Mouse (Mus musculus) gastrocnemius, postnatal 14 days (tissue): Measurements from ENCODE around the gene Apoe. TPM values are rescaled to one million over a fixed set of nuclear protein-coding genes. Genes with fewer than 3 reads are reported as not detected.
"Not testable (repeated sequence)": the region's sequence is repeated elsewhere in the genome, so short reads cannot be mapped to it uniquely, and the experiment has no call there.

Source experiments
- DNase-seq: peaks from one replicate; pipeline ENCODE4 v3.0.0; 2021; ENCODE audit warnings: mixed read lengths
- intact Hi-C: fragments of 180-260 bp; cut with DNase I; formaldehyde crosslinking; loops from one replicate; pipeline ENCODE4 v1.15.1; 2025; ENCODE audit warnings: low total_unique reads
- total RNA-seq, 2 experiments: library from RNA; stranded (reverse); gene quantifications; 2 replicates each; pipeline ENCODE4 v1.2.3; 2021

Gene Apoe
- total RNA-seq, 2 experiments from 2014 or later, result 56.6 to 84.2 TPM

DNA sequence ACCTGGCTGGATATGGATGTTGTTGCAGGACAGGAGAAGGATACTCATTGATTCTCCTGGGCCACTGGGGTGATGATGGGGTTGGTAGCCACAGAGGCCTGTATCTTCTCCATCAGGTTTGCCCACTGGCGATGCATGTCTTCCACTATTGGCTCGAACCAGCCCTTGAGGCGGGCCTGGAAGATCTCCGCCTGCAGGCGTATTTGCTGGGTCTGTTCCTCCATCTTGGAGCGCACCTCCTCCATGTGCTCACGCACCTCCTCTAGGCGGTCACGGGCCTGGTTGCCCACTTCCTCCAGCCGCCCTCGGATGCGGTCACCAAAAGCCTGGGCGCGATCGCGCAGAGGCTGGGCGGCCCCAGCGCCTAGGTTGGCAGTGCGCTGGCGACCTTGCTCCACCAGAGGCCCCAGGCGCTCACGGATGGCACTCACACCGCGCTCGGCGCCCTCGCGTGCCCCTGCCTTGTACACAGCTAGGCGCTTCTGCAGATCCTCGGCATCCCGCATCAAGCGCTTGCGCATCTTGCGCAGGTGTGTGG is 2.6 kb downstream of the Apoe start:
- intact Hi-C loops, result no loop called here
- no peak for DNase-seq

DNA sequence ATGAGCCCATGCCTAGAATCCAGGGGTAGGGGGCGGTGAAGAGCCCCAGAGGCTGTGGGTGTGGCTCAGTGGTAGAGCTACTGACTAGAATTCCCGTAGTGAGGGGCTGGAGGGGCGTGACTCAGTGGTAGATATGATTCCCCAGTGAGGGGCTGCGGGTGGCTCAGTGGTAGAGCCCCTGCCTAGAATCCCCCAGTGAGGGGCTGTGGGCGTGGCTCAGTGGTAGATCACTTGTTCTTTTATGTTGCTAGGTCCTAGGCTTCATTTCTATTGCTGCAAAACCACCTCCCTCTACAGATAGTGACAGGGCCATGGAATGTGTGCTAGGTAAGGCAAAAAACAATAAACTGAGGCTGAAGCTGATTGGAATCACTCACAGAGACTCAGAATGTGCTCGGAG is 3.1 kb downstream of the Apoe start:
- intact Hi-C loops, result no loop called here
- no peak for DNase-seq

DNA sequence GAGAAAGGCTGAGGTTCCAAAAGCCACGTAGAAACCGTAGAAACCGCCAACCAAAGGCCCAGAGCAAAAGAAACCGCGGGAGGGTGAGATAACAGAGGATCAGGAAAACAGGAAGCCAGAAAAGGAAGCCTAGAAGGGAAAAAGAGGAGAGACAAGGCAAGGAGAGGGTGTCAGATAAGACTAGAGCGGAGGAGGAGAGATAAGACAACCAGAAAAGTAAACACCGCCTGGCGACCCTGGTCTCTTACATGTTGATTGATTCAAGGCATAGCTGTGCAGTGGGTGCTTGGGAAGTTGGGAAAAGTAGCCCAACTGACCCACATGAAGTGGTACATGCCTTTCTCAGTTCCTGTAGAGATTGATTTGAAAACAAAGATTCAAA is 3.8 kb downstream of the Apoe start:
- no peak for DNase-seq
- intact Hi-C loops, result no loop called here

DNA sequence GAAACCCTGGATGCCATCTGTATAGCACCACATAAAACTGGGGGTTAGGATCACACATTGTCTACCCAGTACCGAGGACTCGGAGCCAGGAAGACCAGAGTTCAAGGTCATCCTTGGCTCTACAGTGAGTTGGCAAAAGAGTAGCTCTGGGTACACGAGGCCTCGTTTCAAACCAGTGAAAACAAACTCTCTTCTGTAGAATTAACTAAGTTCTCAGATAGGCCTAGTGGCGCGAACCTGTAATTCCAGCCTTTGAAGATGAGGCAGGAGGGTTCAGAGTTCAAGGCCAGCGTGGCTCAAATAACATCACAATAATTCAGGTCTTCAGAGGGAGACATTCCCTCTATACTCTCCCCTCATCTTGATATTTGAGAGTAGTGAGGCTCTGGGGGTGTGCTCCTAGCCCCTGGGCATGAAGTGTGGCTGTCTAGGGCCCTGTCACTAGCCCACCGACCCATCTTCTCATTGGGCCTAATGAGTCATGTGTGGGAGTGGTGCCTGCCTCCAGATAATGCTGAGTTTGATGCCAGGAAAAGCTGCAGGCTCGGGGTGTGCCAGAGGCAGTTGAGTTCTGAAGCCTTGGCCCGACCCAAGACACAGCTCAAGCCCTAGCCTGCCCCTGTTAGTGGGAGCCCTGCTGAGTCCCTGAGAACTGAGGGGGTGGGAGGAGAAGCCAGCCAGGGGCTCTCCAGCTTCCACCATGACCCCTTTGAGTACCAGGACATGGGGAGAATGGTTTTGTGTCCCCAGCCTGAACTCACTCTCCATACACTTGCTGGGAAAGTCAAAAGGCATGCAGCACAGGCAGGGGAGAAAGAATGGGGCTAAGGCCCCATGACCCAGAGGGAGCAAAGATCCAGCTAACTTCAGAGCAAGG is 4.4 kb downstream of the Apoe start:
- intact Hi-C loops, result no loop called here
- no peak for DNase-seq

DNA sequence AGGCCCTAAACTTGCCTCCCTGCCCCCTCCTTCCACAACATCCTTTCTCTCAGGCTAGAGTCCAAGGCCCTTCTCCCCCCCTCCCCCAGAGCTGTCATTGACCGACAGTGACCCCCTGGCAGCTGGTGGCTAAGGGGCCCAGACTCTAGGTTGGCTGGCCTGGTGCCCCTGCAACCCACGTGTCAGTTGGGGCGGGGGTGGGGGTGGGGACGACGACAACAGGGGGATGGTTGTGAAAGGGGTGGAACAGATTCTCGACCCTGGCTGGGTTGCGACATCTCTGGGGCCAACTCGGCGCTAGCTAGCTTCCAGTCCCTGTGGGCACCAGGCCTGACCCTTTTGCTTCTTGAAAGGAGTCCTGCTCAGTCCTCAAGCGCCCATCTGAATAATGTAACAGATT is 5.6 kb downstream of the Apoe start:
- peak; percentile 66 for DNase-seq
- intact Hi-C loops, result no loop called here

DNA sequence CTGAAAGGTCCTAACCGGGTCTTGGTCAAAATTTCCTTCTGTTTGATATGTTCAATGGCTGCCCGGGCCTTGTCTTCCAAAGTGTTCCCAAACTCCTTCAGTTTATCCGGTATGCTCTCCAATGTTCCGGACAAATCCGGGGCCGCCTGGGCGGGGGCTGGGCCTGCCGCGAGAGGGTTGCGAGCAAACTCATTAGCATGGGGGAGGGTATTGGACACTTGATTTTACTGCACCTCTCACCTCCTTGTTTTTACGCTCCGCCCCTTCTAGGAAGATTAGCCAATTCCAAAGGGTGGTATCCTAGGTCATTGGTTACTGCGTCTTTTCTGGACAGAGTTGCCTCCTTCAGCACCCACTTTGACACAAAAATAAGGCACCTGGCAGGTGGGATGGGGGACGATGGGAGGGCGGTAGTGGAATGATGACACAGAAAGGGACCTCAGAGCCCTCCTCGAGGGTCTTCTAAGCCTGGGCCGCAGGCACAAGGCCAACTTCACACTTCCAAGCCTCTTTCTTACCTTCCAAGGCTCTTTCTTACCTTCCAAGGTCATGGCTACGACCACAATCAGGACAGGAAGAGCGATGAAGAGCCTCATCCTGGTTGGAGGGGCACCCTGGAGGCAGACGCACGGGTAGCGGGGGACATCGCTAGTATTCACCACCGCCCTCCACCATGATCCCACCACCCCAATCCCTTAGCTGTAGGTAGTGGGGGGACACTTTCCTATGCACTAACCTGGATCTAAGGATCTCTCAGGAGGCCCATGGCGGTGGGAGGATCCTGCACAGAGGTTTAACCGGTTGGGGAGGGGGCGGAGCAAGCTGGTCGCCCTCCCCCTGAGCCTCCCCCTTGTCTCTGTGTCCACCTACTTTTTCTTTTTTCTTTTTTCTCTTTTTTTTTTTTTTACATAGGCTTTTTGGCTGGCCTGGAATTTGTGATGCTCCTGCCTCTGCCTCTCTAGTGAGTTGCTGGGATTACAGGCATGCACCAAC is 6.8 kb downstream of the Apoe start, which contains the start of gene Apoc1:
Apoc1 (minus strand) TSS at position 788 of the 993 bp plus-strand sequence.
- intact Hi-C loops, result no loop called here
- DNase-seq, result no peak

DNA sequence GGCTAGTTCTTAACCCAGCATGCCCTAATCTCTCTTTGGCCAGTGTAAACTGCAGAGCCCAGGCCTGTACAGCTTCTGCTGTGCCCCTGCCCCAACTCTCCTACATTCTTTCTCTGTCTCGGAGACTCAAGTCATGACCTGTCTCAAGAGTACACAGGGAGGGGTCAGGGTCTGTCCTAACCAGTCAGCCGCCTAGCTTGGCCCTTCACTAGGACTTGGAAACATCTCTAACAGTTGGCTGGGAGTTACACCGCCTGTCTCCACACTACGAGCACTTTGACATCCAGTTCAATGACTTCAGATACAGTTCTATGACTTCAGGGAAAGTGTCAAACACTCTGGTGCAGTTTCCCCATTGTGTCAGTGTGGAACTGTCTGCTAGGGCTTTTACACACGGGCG is 7.6 kb downstream of the Apoe start:
- no peak for DNase-seq
- intact Hi-C loops, result no loop called here

DNA sequence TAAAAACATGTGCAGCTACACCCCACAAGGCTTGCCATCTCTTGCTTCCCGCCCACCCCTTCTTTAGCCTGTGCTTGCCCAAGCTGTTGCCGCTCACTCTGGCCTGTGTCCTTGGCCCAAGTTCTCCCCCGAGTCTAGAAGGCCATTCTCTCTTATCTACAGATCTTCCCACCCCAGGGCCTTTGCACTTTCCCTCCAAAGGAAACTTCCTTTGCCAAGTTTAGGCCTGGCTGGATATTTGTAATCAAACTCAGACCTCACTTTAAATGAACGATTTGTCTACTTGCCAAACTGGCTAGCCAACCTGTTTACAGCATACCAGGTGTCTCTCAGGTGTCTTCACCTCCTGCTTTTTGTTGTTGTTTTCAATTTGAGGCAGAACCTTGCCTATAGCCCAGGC is 8.1 kb downstream of the Apoe start:
- intact Hi-C loops, result no loop called here

DNA sequence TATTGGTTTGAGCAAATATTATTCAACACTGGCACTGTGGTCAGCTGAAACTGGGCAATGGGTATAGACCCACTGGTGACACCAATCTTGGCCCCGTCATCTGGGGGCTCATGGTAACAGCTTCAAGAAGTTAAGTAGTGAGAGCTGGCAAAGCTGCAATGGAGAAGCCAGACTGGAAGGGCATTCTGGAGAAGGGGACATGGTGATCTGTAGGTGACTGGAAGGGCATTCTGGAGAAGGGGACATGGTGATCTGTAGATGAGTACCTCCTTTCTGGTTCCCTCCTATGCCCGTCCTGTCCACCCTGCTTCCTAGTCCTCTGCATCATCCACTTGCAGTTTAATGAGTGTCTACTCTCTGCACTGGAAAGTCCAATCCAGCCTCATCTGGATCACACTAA is 10.4 kb downstream of the Apoe start:
- DNase-seq, result no peak
- intact Hi-C loops, result no loop called here

More for the DNA sequence above, 8.1 kb downstream of the Apoe start:
- no peak for DNase-seq

DNA sequence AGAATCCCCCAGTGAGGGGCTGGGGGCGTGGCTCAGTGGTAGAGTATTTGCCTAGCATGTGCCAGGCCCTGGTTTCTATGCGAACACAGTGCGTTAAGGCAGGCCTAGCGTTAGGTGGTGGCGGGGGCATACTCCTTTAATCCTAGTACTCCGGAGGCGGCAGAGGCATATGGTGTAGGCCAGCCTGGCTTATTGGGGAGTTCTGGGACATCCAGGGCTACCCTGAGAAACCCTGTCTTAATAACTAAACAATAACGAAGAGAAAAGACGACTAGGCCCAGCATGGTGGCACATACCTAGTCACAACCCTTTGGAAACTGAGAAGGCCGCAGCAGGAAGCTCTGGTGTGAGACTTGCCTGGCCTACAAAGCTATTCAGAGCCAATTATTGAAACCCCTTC is 10.9 kb downstream of the Apoe start:
- intact Hi-C loops, result no loop called here
- DNase-seq, result no peak

DNA sequence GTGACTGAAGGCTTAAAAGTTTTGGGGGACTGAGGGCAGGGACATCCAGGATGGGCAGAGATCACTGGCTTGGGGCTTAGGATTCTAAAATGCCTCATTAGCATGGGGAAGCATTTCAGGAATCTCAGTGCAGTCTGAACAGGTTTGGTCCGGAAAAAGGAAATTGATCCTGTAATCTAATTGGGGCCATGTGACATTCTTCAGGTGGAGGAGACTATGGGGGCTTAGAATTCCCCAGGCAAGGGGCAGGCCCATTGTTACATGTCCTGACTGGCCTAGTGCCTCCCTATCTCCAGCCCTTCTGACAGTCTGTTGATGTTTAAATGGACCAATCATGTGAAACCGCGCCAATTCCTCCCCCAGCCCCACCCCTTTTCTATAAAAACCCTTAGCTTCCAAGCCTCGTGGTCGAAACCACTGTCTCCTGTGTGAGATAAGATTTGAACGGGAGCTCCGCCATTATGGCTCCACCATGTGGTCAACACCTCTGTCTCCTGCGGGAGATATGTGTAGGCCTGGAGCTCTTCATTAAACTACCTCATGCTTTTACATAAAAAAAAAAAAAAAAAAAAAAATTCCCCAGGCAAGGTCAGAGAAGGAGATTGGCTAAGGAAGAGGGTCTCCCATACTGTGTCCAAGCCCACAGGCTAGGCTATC is 11.9 kb downstream of the Apoe start:
- DNase-seq, intact Hi-C loops: not testable (repeated sequence)

DNA sequence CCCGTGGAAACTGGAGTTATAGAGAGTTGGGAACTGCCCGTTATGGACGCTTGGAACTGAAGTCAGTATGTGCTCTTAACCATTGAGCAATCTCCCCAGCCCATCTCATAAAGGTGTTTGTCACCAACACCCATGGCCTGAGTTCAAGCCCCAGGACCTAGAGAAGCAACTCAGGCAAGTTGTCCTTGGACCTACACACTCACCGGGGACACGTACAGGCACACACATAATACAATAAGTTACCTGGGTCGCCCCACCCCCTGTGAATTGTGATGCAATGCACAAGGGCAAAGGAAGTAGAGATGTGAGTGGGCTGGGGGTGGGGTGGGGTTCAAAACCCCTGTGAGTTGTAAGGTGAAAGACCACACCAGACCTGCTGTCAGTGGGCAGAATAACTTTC is 12.5 kb downstream of the Apoe start:
- intact Hi-C loops, result no loop called here
- DNase-seq, result no peak

DNA sequence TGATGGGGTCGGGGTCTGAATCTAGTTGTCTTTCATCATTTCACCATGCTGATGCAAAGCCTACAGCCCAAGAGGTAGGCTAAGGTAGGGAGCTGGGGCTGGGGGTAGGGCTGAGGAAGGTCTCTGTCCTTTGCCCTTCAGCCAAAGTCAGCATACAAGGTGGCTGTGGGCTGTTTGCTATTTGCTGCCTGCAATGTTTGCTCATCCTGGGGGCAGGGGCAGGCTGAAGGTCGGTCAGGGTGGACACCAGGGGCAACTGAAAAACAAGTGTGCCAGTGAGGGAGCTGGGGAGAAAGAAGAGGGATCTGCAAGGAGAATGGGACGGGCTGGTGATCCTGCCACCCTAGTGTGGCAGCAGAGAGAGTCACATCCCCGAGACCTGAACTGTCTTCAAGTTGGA is 13.6 kb downstream of the Apoe start:
- intact Hi-C loops, result no loop called here
- no peak for DNase-seq

DNA sequence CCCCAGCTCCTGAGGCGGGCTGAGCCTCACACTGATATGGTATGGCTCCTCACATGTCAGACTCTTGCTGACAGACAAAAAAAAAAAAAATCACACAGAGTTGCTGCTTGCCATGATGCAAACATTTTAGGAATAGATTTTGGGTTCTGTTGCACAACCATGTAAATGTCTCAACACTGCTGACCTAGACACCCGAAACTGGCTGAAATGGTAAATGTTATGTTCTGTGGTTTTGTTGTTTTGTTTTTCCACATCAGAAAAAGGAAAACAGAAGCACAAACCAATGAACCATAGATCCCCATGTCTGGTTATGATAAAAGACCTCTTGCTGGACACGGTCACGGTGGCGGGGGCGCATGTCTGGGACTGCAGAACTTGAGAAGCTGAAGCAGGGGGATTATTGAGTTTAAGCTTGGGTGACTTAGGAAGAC is 15.2 kb downstream of the Apoe start:
- intact Hi-C loops, result no loop called here
- no peak for DNase-seq

DNA sequence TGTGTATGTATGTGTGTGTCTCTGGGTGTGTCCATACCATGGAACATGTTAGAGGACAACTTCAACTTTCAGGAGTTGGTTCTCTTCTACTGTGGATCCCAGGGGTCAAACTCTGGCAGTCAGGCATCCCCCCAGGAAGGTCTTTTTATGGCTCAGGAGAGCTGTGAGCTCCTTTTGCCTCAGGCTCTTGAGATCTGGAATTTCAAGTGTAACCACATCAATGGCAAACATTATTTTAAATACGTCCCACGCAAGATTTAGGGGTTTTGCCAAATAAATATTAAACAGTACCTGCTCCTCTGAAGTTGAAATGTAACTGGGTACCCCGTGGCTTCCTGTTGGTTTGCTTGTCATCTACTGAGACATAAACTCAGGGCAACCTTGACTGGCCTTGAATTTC is 16.0 kb downstream of the Apoe start:
- DNase-seq, result no peak
- intact Hi-C loops, result no loop called here

DNA sequence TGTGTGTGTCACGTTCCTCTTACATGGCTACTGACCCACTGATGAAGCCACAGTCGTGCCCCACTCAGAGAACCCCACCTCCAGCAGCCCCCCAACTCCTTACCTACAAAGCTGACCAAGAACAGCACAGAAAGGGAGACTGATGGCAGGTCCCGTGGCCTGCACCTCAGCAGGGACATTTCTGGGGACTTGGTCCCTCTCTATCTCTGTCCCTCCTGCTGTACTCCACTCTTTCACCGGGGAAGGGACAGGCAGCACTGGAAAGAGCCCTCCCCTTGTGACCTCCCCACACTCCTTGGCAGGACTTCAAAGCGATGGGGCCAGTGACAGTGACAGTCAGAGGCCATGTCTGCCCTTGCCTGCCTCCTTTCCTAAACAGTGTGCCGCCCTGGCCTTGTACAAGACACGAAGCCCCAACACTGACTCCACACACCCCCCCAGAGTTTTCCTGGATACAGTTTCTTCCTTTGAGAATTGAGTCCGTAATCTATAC is 17.7 kb downstream of the Apoe start, which contains the start of the genes Gm44805 and Apoc4:
Gm44805 (minus strand) TSS at position 222 of the 493 bp plus-strand sequence.
Apoc4 (minus strand) TSS at position 278 of the 493 bp plus-strand sequence.
- intact Hi-C loops, result no loop called here
- no peak for DNase-seq

DNA sequence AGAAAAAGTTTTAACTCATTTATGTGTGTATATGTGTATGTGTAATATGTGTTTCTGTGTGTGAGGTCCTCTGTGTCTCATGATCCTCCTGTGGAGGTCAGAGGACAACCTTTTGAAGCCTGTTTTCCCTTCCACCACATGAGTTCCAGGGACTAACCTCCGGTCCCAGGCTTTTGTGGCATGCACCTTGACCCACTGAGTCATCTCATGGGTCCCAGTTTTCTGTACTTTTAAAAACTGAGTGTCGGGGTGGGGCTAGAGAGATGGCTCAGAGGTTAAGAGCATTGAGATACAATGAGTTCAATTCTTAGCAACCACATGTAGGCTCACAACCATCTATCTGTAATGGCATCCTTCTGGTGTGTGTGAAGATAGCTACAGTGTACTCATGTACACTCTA is 18.3 kb downstream of the Apoe start:
- intact Hi-C loops, result no loop called here

DNA sequence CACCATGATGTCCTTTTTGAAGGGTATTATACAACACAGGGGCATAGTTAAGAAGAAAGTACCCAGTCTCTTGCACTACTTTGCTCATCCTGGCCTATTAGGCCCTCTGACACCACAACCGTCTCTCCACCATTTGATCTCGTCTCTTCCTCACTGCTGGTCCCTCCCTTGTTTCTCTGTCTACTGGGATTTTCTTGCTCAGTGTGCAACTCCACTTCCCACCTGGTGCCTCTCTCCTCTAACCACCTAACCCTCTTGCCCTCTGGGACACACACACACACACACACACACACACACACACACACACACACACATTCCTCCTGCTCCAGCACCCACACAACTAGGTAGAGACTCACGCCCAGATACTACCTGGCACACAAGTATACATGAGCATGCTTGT is 20.1 kb downstream of the Apoe start:
- DNase-seq, result no peak
- intact Hi-C loops, result no loop called here

More for the DNA sequence above, 18.3 kb downstream of the Apoe start:
- DNase-seq, result no peak

DNA sequence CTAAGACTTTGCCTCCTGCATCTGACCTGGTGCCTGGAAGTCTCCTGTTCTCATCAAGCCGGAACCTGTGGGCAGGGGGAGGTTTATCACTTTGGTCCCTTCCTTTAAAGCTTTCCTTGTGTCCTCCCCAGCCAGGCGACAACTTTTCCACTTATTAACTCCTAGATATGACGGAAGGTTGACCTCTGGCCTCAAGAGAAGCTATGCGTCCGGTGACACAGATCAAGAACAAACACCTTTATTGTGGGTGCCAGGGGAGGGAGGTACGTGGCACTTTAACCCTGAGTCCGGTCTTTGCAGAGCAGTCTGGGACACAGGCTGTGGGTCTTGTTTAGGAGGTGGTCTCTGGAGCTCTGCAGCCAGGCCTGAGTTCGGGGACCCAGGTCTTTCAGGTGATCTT is 21.1 kb downstream of the Apoe start, which contains the start of gene Apoc2:
Apoc2 (minus strand) TSS at position 70 of the 400 bp plus-strand sequence.
- no peak for DNase-seq
- intact Hi-C loops, result no loop called here
